Mouse (Mus musculus): ENCODE measurements around the gene AY358078. TPM values are rescaled to one million over a fixed set of nuclear protein-coding genes. Genes with fewer than 3 reads are reported as not detected.
"Not testable (repeated sequence)": the region's sequence is repeated elsewhere in the genome, so short reads cannot be mapped to it uniquely, and the experiment has no call there.

Gene AY358078
- total RNA-seq (2022) = not detected

- DNase-seq = no peak
Observed at GRCm38 (mm10) chr14:51799746-51800145, at the start of gene AY358078. Gene AY358078, plus strand, starts transcription at chr14:51800046.

DNA sequence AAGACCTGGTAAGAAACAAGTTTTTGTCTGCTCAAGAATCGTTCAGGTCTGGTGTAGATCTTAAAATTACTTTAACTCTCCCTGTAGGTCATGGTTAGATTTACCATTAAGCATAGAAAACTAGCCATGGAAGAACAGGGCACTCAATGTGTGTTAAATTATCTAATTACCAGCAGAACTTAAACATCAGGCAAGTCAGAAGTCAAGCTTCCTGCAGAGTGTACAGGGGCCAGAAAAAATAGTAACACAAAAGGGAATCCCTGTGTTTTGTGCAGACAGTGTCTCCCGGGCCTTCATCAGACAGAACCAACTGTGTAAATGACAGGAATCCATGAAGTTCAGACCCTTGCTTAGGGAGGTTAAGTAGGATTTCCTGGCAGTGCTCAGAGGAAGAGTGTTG lies 43.9 kb upstream of the AY358078 start:
- no peak for DNase-seq

DNA sequence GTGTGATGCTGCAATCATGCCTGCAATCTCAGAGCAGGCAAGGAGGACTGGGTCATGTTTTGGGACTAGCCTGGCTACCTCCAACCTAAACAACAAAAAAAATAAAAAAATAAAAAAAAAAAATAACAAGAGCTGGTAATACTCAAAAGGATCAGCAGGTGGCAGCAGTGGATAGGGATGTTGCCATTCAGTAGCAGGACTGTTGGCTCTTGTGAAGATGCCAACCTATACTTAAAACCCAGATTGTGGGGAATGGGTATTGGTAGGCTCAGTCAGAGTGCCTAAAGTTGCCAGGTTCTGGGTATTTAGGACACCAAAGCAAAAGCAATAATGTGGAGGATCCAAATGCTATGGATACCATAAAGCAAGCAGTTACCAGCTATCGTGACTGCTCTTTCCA lies 28.5 kb upstream of the AY358078 start:
- DNase-seq = not testable (repeated sequence)

- DNase-seq = no peak
Observed at GRCm38 (mm10) chr14:51773490-51773889, 26.4 kb upstream of the AY358078 start, which contains the start of gene Ang4. Gene Ang4, minus strand, starts transcription at chr14:51773590.

GRCm38 (mm10) chr14:51777791-51778190 lies 22.1 kb upstream of the AY358078 start:
- DNase-seq = no peak

- no peak for DNase-seq
Observed at GRCm38 (mm10) chr14:51778865-51779481, 20.9 kb upstream of the AY358078 start.

DNA sequence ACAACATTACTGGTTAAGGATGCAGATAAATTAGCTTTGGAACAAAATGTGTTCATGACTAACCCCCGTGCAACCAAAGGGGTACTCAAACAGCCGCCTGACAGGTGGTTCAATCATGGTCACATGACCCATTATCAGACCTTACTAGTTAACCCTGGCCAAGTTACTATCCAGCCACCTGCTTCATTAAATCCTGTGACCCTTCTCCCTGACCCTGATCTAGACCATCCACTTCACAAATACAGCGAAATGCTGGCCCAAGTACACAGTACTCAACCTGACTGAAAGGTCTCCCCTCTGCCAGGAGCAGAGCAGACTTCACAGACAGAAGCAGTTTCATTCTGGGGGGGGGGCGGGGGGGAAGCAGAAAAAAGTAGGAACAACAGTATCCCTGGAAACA lies 13.5 kb upstream of the AY358078 start:
- no peak for DNase-seq

DNA sequence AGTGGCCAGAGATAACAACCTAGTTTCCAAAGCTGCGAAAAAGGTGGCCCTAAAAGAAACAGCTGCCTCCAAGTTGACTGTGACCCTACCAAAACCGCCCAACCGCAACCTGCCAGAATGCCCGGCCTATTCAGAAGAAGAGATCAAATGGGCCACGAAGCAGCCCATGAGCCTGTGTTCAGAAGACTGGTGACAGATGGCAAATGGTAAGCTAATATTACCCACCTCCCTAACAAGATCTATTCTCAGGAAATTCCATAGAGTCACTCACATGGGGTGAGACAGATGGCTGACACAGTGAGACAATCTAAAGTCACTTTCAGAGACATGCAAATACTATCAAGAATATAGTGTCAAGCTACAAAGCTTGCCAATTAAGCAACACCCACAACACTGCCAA lies 12.8 kb upstream of the AY358078 start:
- DNase-seq = no peak

GRCm38 (mm10) chr14:51789196-51789595 lies 10.7 kb upstream of the AY358078 start:
- no peak for DNase-seq

DNA sequence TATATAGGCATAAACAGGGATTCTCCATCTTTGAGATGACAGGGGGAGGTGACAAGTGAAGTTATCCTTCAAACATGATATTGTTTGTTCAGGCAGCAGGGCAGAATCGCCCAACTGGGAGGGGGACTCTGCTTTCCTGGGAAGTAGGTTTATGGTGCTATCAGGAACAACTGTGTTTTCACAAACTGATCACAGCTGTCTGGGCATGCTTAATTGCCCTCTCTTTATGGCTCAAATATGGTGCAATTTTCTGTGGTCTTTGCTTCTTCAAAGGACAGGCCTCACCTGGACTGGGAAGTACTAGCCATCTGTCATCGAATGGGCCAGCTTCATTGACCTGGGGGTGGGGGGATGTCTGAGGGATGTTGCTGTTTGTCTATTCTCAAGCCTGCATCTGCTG lies 5.7 kb upstream of the AY358078 start:
- no peak for DNase-seq

DNA sequence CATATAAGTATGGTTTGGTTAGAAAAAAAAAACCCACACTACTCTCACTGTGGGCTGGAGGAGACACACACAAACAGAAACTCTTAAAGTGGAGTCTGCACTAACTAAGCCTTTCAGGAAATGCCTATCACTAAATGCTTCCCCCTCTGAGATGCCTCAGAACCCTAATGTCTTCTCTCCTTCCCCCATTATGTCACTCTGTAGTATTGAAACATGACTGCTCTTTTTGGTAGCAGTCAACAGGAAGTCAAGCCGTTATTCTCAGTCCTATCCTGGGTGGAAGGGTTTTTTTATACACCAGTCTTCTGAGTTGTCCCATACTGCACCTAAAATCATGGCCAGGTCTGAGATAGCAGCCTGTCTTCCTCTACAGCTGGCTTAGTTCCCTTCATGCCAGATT lies 26.8 kb downstream of the AY358078 start:
- no peak for DNase-seq

- DNase-seq = not testable (repeated sequence)
Observed at GRCm38 (mm10) chr14:51827842-51828241, 28.0 kb downstream of the AY358078 start.

- DNase-seq = no peak
Observed at GRCm38 (mm10) chr14:51829188-51829587, 29.3 kb downstream of the AY358078 start.

DNA sequence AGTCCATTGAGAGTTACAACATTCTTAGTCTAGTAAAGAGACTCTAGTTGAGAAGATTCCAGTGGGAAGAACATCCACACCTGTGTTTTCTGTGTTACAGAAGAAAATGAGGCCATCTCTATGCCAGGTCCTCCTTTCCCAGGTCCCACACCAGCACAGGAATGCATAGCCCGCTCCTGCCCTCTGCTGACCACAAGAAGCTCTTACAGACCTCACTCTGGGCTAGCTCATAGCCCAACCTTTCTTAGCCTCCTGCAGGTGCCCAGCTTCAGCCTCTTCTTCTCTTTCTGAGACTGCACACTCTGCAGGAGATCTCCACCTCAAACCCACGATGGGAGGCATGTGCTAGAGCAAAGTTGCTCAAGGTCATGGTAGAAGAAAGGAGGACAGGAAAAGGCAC lies 38.6 kb downstream of the AY358078 start:
- DNase-seq = not testable (repeated sequence)

DNA sequence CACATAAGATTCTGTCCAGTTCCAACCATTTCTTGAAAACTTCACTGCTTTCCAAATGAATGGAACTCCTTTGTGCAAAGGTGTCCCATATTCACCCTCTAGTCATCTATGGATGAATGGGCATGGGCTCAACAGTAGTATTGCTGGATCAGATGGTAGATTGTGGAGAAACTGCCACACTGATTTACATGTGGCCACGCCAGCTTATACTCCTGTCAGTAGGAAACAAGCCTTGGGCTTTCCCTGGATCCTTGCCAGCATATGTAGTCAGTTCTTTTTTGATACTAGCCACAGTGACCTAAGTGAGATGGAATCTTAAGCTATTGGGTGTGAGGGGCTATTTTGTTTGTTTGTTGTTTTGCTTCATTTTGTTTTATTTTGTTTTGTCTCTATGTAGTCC lies 42.4 kb downstream of the AY358078 start:
- no peak for DNase-seq

DNA sequence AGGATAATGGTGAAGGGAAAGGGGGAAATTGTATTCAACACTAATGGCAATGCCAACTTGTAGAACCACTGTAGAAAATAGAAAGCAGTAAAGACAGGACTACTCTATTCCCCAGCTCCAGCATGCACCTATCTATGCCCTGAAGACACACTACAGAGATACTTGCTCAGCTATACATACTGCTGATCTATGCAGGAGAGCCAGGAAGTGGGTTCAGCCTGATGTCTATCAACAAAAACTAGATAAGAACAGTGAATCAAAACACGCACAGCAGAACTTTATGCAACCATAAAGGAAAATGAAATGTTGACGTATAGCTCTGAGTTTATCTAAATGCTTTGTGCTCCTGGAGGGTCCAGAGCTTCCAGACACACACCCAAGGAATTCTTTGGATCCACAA lies 42.9 kb downstream of the AY358078 start:
- DNase-seq = no peak

DNA sequence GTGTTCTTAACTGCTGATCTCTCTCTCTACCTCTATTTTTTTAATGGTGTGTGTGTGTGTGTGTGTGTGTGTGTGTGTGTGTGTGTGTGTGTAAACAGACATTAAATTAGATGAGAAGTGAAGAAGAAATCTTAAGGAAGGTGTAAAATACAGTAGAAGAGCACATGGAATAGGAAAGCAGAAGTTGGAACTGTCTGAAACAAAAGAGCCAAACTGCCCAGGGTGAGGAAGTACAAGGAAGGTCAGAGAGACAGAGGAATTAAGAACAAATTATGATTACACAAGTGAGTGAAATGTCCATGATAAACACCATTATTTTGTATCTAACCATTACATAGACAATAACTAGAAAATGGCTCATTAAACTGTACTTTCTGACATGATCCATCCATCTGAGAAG lies 44.0 kb downstream of the AY358078 start:
- DNase-seq = no peak

DNA sequence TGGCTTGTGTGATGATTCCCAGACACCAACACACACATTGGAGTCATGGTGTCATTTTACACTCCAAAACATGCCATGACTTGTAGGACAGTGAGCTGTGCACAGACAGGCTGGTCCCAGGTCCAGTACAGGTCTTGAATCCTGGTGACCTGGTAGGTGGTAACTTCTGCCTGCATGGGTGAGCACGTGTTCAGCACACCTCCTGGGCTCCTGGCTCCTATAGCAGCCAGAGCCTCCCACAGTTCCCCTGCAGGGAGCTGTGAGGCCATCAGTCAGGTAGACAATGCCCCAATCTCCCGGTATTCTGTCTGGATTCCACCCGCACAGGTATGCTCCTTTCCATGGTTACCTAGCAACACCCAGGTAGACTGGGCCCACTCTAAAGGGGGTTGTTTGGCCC lies 46.7 kb downstream of the AY358078 start:
- DNase-seq = no peak

GRCm38 (mm10) chr14:51851006-51851405 lies 51.2 kb downstream of the AY358078 start:
- DNase-seq = not testable (repeated sequence)

DNA sequence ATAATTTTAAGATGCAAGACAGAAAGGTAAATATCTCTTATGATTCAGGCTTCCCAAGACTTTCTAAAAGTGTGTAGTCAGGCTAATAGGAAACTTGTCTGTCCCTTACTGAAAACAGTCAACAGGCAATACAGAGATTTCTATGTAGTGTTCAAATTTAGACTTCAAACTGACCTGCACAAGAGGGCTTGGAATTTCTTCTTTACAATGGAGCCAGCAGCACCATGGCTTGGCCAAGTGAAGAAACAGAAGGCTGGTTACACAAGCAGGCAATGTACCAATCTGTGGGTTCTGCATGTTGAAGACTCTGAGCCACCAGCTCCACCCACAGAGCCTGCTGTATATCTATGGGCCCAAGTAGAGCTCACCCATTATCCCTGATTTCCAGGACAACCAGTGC lies 53.6 kb downstream of the AY358078 start, which contains the start of gene Ear6:
TSS of gene Ear6 (plus strand) at position 301 of the 400 bp plus-strand sequence.
- no peak for DNase-seq

- not testable (repeated sequence) for DNase-seq
Observed at GRCm38 (mm10) chr14:51855280-51855679, 55.4 kb downstream of the AY358078 start.

- not testable (repeated sequence) for DNase-seq
Observed at GRCm38 (mm10) chr14:51863603-51864002, 63.8 kb downstream of the AY358078 start.

- peak; percentile 56 for DNase-seq
Observed at GRCm38 (mm10) chr14:51870756-51871155, 70.9 kb downstream of the AY358078 start.

DNA sequence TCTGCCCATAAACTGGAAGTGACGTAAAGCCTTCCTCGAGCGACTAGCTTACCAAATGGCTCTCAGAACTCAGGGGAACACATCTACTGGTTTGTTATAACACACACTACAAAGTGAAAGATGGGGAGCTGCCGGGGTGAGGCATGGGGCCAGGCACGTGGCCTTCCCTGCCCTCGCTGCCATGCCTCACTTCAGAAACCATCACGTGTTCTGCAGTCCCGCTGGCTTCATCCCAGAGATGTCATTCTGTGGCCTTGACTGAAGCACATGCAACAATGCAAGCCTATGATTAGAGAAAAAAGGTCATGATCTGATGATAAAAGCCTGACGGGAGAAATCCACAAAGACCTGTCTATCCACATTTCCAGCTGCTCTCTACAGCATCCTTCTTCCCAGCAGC lies 71.9 kb downstream of the AY358078 start:
- peak; percentile 82 for DNase-seq

Measured in adrenal gland, adult 8-10 months (tissue).